Mouse (Mus musculus) MEL (cell line): ENCODE measurements around the gene Arel1. TPM values are rescaled to one million over a fixed set of nuclear protein-coding genes. Genes with fewer than 3 reads are reported as not detected.

Experiments
- DNase-seq: peaks from one replicate; pipeline ENCODE4 v3.0.0; 2011; ENCODE audit warnings: low read depth, low spot score
- H3K27ac ChIP-seq: 2 replicates; pipeline ENCODE4 v1.5.1; 2012; ENCODE audit warnings: low read depth, mild to moderate bottlenecking, control low read depth, low read length, moderate library complexity; ENCODE audit not compliant: control insufficient read depth
- H3K27me3 ChIP-seq, 2 experiments: fragments of 150-350 bp in 1 of 2; sonication (generic) in 1 of 2; 2 replicates each; pipeline ENCODE4 v1.6.1; 2012; ENCODE audit warnings: low read length in 2 of 2, mild to moderate bottlenecking in 2 of 2, improper control_type of control experiment in 1 of 2, moderate library complexity in 1 of 2; ENCODE audit not compliant: insufficient read depth in 2 of 2, control insufficient read depth in 1 of 2
- H3K36me3 ChIP-seq, 2 experiments: 2 replicates each; pipeline ENCODE4 v1.6.1; 2012 to 2014; ENCODE audit warnings: low read length in 2 of 2, improper control_type of control experiment in 1 of 2, inconsistent platforms in 1 of 2, mild to moderate bottlenecking in 1 of 2; ENCODE audit not compliant: insufficient read depth in 2 of 2, control insufficient read depth in 1 of 2
- H3K4me1 ChIP-seq, 2 experiments: fragments of 150-350 bp in 1 of 2; sonication (generic) in 1 of 2; 2 replicates each; pipeline ENCODE4 v1.6.1; 2012; ENCODE audit warnings: low read length in 2 of 2, improper control_type of control experiment in 1 of 2, mild to moderate bottlenecking in 1 of 2; ENCODE audit not compliant: insufficient read depth in 2 of 2, control insufficient read depth in 1 of 2
- H3K4me3 ChIP-seq, 2 experiments: fragments of 150-350 bp in 1 of 2; sonication (generic) in 1 of 2; 2 replicates each; pipeline ENCODE4 v1.5.1; 2012; ENCODE audit warnings: low read depth in 2 of 2, low read length in 2 of 2, mild to moderate bottlenecking in 2 of 2, moderate library complexity in 2 of 2, control low read depth in 1 of 2, improper control_type of control experiment in 1 of 2; ENCODE audit not compliant: control insufficient read depth in 1 of 2, insufficient read depth in 1 of 2
- H3K79me2 ChIP-seq: 2 replicates; pipeline ENCODE4 v1.6.1; 2012; ENCODE audit warnings: mild to moderate bottlenecking, low read length, moderate library complexity; ENCODE audit not compliant: control insufficient read depth, poor library complexity, insufficient read depth
- H3K9ac ChIP-seq: 2 replicates; pipeline ENCODE4 v1.6.1; 2012; ENCODE audit warnings: low read depth, mild to moderate bottlenecking, control low read depth, low read length, moderate library complexity; ENCODE audit not compliant: control insufficient read depth, poor library complexity, severe bottlenecking
- H3K9me3 ChIP-seq: fragments of 150-350 bp; sonication (generic); replicated peaks from 2 replicates; pipeline ENCODE4 v1.6.1; 2012; ENCODE audit warnings: mild to moderate bottlenecking, low read length, improper control_type of control experiment, moderate library complexity; ENCODE audit not compliant: insufficient read depth
- CHD1 ChIP-seq: IDR thresholded peaks from 2 replicates; pipeline ENCODE4 v1.6.1; 2012; ENCODE audit warnings: low read depth, mild to moderate bottlenecking, inconsistent platforms, low read length, improper control_type of control experiment
- CHD2 ChIP-seq: IDR thresholded peaks from 2 replicates; pipeline ENCODE4 v1.6.1; 2011; ENCODE audit warnings: low read length, improper control_type of control experiment
- CTCF ChIP-seq, 3 experiments: IDR thresholded peaks in 2 of 3; conservative IDR thresholded peaks in 1 of 3; 2 replicates each; pipeline ENCODE4 v1.5.1; 2011 to 2012; ENCODE audit warnings: low read length in 3 of 3, low read depth in 2 of 3, mild to moderate bottlenecking in 2 of 3, improper control_type of control experiment in 1 of 3, inconsistent platforms in 1 of 3, mixed read lengths in 1 of 3, moderate library complexity in 1 of 3; ENCODE audit not compliant: control insufficient read depth in 1 of 3, insufficient read depth in 1 of 3, poor library complexity in 1 of 3, severe bottlenecking in 1 of 3
- E2F4 ChIP-seq: IDR thresholded peaks from 2 replicates; pipeline ENCODE4 v1.6.1; 2011; ENCODE audit warnings: low read depth, low read length, improper control_type of control experiment, borderline replicate concordance
- ELF1 ChIP-seq: IDR thresholded peaks from 2 replicates; pipeline ENCODE4 v1.6.1; 2014; ENCODE audit warnings: low read depth, mild to moderate bottlenecking, inconsistent platforms, low read length, improper control_type of control experiment, moderate library complexity
- EP300 ChIP-seq, 2 experiments: IDR thresholded peaks; 2 replicates each; pipeline ENCODE4 v1.6.1; 2011; ENCODE audit warnings: improper control_type of control experiment in 2 of 2, low read length in 2 of 2, low read depth in 1 of 2, mild to moderate bottlenecking in 1 of 2
- GABPA ChIP-seq: IDR thresholded peaks from 2 replicates; pipeline ENCODE4 v1.6.1; 2012; ENCODE audit warnings: low read depth, mild to moderate bottlenecking, inconsistent platforms, low read length, improper control_type of control experiment, moderate library complexity
- GATA1 ChIP-seq: IDR thresholded peaks from 2 replicates; pipeline ENCODE4 v1.6.1; 2011; ENCODE audit warnings: low read depth, low read length, improper control_type of control experiment
- JUND ChIP-seq: IDR thresholded peaks from 2 replicates; pipeline ENCODE4 v1.6.1; 2011; ENCODE audit warnings: low read depth, mild to moderate bottlenecking, improper control_type of control experiment, low read length
- KAT2A ChIP-seq: conservative IDR thresholded peaks from 2 replicates; pipeline ENCODE4 v1.6.1; 2012; ENCODE audit warnings: low read depth, low read length, improper control_type of control experiment, inconsistent platforms
- MAFK ChIP-seq: IDR thresholded peaks from 2 replicates; pipeline ENCODE4 v1.6.1; 2011; ENCODE audit warnings: low read depth, mild to moderate bottlenecking, low read length, improper control_type of control experiment, borderline replicate concordance
- MAX ChIP-seq: IDR thresholded peaks from 2 replicates; pipeline ENCODE4 v1.6.1; 2011; ENCODE audit warnings: low read length, improper control_type of control experiment
- MAZ ChIP-seq: IDR thresholded peaks from 2 replicates; pipeline ENCODE4 v1.6.1; 2012; ENCODE audit warnings: low read depth, mild to moderate bottlenecking, inconsistent platforms, low read length, improper control_type of control experiment
- MEF2A ChIP-seq: IDR thresholded peaks from 2 replicates; pipeline ENCODE4 v1.6.1; 2014; ENCODE audit warnings: low read depth, mild to moderate bottlenecking, inconsistent platforms, low read length, improper control_type of control experiment; ENCODE audit not compliant: poor library complexity, insufficient replicate concordance, severe bottlenecking; ENCODE audit errors: extremely low read depth
- MXI1 ChIP-seq: IDR thresholded peaks from 2 replicates; pipeline ENCODE4 v1.6.1; 2011; ENCODE audit warnings: mild to moderate bottlenecking, low read depth, low read length, improper control_type of control experiment
- MYB ChIP-seq: IDR thresholded peaks from 2 replicates; pipeline ENCODE4 v1.6.1; 2011; ENCODE audit warnings: mild to moderate bottlenecking, low read depth, low read length, improper control_type of control experiment
- MYC ChIP-seq: IDR thresholded peaks from 2 replicates; pipeline ENCODE4 v1.6.1; 2011; ENCODE audit warnings: low read depth, mild to moderate bottlenecking, low read length, improper control_type of control experiment, moderate library complexity
- NELFE ChIP-seq: IDR thresholded peaks from 2 replicates; pipeline ENCODE4 v1.6.1; 2011; ENCODE audit warnings: low read depth, low read length, improper control_type of control experiment
- NRF1 ChIP-seq: IDR thresholded peaks from 2 replicates; pipeline ENCODE4 v1.6.1; 2014; ENCODE audit warnings: low read depth, mild to moderate bottlenecking, inconsistent platforms, low read length, improper control_type of control experiment, moderate library complexity; ENCODE audit not compliant: poor library complexity, insufficient read depth, severe bottlenecking
- POLR2A ChIP-seq, 2 experiments: IDR thresholded peaks; 2 replicates each; pipeline ENCODE4 v1.6.1; 2011 to 2012; ENCODE audit warnings: low read length in 2 of 2, mild to moderate bottlenecking in 2 of 2, control low read depth in 1 of 2, improper control_type of control experiment in 1 of 2, low read depth in 1 of 2, moderate library complexity in 1 of 2; ENCODE audit not compliant: control insufficient read depth in 1 of 2, insufficient read depth in 1 of 2, poor library complexity in 1 of 2
- RAD21 ChIP-seq: IDR thresholded peaks from 2 replicates; pipeline ENCODE4 v1.6.1; 2011; ENCODE audit warnings: mild to moderate bottlenecking, low read depth, low read length, improper control_type of control experiment
- RCOR1 ChIP-seq: IDR thresholded peaks from 2 replicates; pipeline ENCODE4 v1.6.1; 2012; ENCODE audit warnings: low read depth, mild to moderate bottlenecking, inconsistent platforms, low read length, improper control_type of control experiment
- SIN3A ChIP-seq: IDR thresholded peaks from 2 replicates; pipeline ENCODE4 v1.6.1; 2012; ENCODE audit warnings: low read length, improper control_type of control experiment, inconsistent platforms
- TAL1 ChIP-seq: IDR thresholded peaks from 2 replicates; pipeline ENCODE4 v1.6.1; 2012; ENCODE audit warnings: mild to moderate bottlenecking, inconsistent platforms, low read length, moderate library complexity, mixed read lengths
- TBP ChIP-seq: IDR thresholded peaks from 2 replicates; pipeline ENCODE4 v1.8.0; 2011; ENCODE audit warnings: low read depth, low read length, improper control_type of control experiment
- UBTF ChIP-seq: IDR thresholded peaks from 2 replicates; pipeline ENCODE4 v1.6.1; 2012; ENCODE audit warnings: low read depth, mild to moderate bottlenecking, inconsistent platforms, low read length, improper control_type of control experiment, moderate library complexity, borderline replicate concordance; ENCODE audit not compliant: insufficient read depth
- USF1 ChIP-seq: IDR thresholded peaks from 2 replicates; pipeline ENCODE4 v1.6.1; 2014; ENCODE audit warnings: low read depth, mild to moderate bottlenecking, inconsistent platforms, low read length, improper control_type of control experiment, moderate library complexity
- USF2 ChIP-seq, 2 experiments: IDR thresholded peaks; 2 replicates each; pipeline ENCODE4 v1.6.1; 2011 to 2012; ENCODE audit warnings: improper control_type of control experiment in 2 of 2, low read length in 2 of 2, borderline replicate concordance in 1 of 2, inconsistent platforms in 1 of 2, low read depth in 1 of 2, mild to moderate bottlenecking in 1 of 2; ENCODE audit not compliant: insufficient read depth in 1 of 2
- ZC3H11A ChIP-seq: IDR thresholded peaks from 2 replicates; pipeline ENCODE4 v1.6.1; 2012; ENCODE audit warnings: low read depth, mild to moderate bottlenecking, inconsistent platforms, low read length, improper control_type of control experiment
- ZKSCAN1 ChIP-seq: IDR thresholded peaks from 2 replicates; pipeline ENCODE4 v1.6.1; 2012; ENCODE audit warnings: low read depth, mild to moderate bottlenecking, inconsistent platforms, low read length, improper control_type of control experiment, moderate library complexity
- ZNF384 ChIP-seq: IDR thresholded peaks from 2 replicates; pipeline ENCODE4 v1.6.1; 2012; ENCODE audit warnings: low read depth, mild to moderate bottlenecking, inconsistent platforms, low read length, improper control_type of control experiment
- polyA plus RNA-seq, 2 experiments: library from polyadenylated mRNA; stranded (reverse) in 1 of 2; unstranded in 1 of 2; fragments of >175 nt in 1 of 2; fragments of >200 nt in 1 of 2; gene quantifications; 2 replicates each; pipeline versions ENCODE4 v1.2.1 to v1.2.4; 2012; ENCODE audit warnings: low replicate concordance in 2 of 2, low read depth in 1 of 2; ENCODE audit not compliant: insufficient read length in 2 of 2, insufficient read depth in 1 of 2, missing spikeins in 1 of 2
- total RNA-seq: library from RNA; depleted of rRNA; stranded (reverse); fragments of 300-350 nt; gene quantifications from 2 replicates; pipeline ENCODE4 v1.2.3, GENCODE M21; 2012

Arel1 gene
- total and polyA plus RNA-seq, 3 experiments: 37.2 to 82.5 (median 45.0) TPM

GRCm38 (mm10) chr12:84875761-84876480 is 94.8 kb downstream of the Arel1 start:
- no peak overlapping the region for H3K9ac ChIP-seq
- DNase-seq: no peak

GRCm38 (mm10) chr12:84873434-84873833 is 97.3 kb downstream of the Arel1 start:
- H3K9me3 ChIP-seq: no peaks in the 10 kb centered on the region
- H3K27me3 ChIP-seq: peaks cover 0 to 8% of the 10 kb centered on the region in 2 experiments
- H3K9ac ChIP-seq: no peak overlapping the region
- no peak overlapping the region for H3K4me3 ChIP-seq
- H3K36me3 ChIP-seq: no peaks in the 10 kb centered on the region
- H3K79me2 ChIP-seq: no peaks in the 10 kb centered on the region
- no peaks in the 10 kb centered on the region for H3K4me1 ChIP-seq
- DNase-seq: peak; percentile 61
- no peak overlapping the region for H3K27ac ChIP-seq
- TF ChIP-seq USF1 (no peak), ELF1 (no peak), GATA1 (no peak), MAZ (no peak), TAL1 (no peak), NRF1 (no peak), RAD21 (peak; percentile 89), GABPA (no peak), USF2 (IDR thresholded peaks at IDR 0.05; ENCODE audit: borderline replicate concordance in 1 of 2, insufficient read depth in 1 of 2, low read depth in 1 of 2, low read length in 2 of 2) (no peak), TBP (no peak), SIN3A (no peak), RCOR1 (no peak), MAFK (no peak), NELFE (no peak), CTCF (IDR thresholded peaks at IDR 0.05 in 2 of 3, conservative IDR thresholded peaks at IDR 0.05 in 1 of 3; ENCODE audit: control insufficient read depth in 1 of 3, insufficient read depth in 1 of 3, low read depth in 2 of 3, low read length in 3 of 3, poor library complexity in 1 of 3, severe bottlenecking in 1 of 3) (peak; percentile 70 to 87 (median 72)), ZNF384 (peak; percentile 93), MAX (no peak), UBTF (no peak), EP300 (IDR thresholded peaks at IDR 0.05; ENCODE audit: low read depth in 1 of 2, low read length in 2 of 2) (no peak), MYB (no peak), CHD2 (no peak), MEF2A (no peak), MXI1 (no peak), JUND (no peak), E2F4 (no peak), ZKSCAN1 (no peak), MYC (no peak), ZC3H11A (peak; percentile 90), CHD1 (no peak), KAT2A (no peak)

More at GRCm38 (mm10) chr12:84875761-84876480, 94.8 kb downstream of the Arel1 start:
- no peaks in the 10 kb centered on the region for H3K36me3 ChIP-seq
- no peak overlapping the region for H3K4me3 ChIP-seq
- 0 out of 4 replicates have a peak, but pooled peaks of 1 of the 2 experiments have one; percentile 26 for TF ChIP-seq POLR2A (IDR thresholded peaks at IDR 0.05; ENCODE audit: control insufficient read depth in 1 of 2, insufficient read depth in 1 of 2, low read depth in 1 of 2, low read length in 2 of 2, poor library complexity in 1 of 2)
- no peak for TF ChIP-seq USF1
- peaks cover 0 to 4% of the 10 kb centered on the region in 2 experiments; a peak in 2 of 4 replicates for H3K27me3 ChIP-seq
- H3K9me3 ChIP-seq: no peaks in the 10 kb centered on the region
- H3K79me2 ChIP-seq: no peaks in the 10 kb centered on the region
- no peaks in the 10 kb centered on the region for H3K4me1 ChIP-seq
- H3K27ac ChIP-seq: no peak overlapping the region
